Mouse (Mus musculus) bone marrow, adult 2 months (tissue): Measurements from ENCODE around the gene Stn1.

Experiments
- CTCF ChIP-seq: fragments of 200-500 bp; IDR thresholded peaks from 2 replicates; pipeline ENCODE4 v1.5.1; 2011; ENCODE audit warnings: low read length, control low read depth; ENCODE audit not compliant: control insufficient read depth, insufficient read depth
- POLR2A ChIP-seq: fragments of 200-500 bp; IDR thresholded peaks from 2 replicates; pipeline ENCODE4 v1.6.1; 2011; ENCODE audit warnings: low read depth, mild to moderate bottlenecking, control low read depth, low read length, borderline replicate concordance; ENCODE audit not compliant: control insufficient read depth

DNA sequence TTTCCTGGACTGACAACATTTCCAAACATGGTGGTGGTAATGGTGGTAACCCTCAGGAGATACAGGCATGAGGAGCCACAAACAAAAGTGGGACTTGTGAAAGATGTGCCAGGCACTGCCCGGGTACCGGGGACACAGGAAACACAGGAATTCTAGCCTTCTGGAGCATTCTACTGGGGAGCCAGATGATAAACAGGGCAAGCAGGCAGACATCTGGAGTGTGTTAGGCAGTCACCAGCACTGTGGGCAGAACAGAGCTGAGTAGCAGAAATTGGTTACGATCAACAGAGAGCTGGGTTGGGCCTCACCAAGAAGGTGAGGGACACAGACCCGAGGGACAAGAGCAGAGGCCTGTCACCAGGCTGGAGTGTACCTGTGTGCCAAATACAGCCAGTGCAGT, 38.4 kb downstream of the Stn1 start:
- TF ChIP-seq POLR2A (no peak), CTCF (no peak)
